Mouse (Mus musculus) intestine, postnatal 0 days (tissue): ENCODE measurements around the gene Olfr764-ps1. TPM values are rescaled to one million over a fixed set of nuclear protein-coding genes. Genes with fewer than 3 reads are reported as not detected.
"Not testable (repeated sequence)": the region's sequence is repeated elsewhere in the genome, so short reads cannot be mapped to it uniquely, and the experiment has no call there.

Experiments
- ATAC-seq: fragments of 200-750 bp; cut with Nextera tagmentation; 2 replicates; pipeline ENCODE4 v1.8.0; 2017; ENCODE audit warnings: mild to moderate bottlenecking, moderate TSS enrichment, moderate library complexity
- H3K27ac ChIP-seq: fragments of 300-500 bp; sonication (generic); 2 replicates; pipeline ENCODE4 v1.5.1; 2014; ENCODE audit warnings: mild to moderate bottlenecking, low read depth, low read length, moderate library complexity
- H3K27me3 ChIP-seq: fragments of 300-500 bp; sonication (generic); replicated peaks from 2 replicates; pipeline ENCODE4 v1.6.1; 2014; ENCODE audit warnings: low read length, mixed read lengths; ENCODE audit not compliant: control insufficient read depth, insufficient read depth
- H3K36me3 ChIP-seq: fragments of 300-500 bp; sonication (generic); 2 replicates; pipeline ENCODE4 v1.6.1; 2014; ENCODE audit warnings: mild to moderate bottlenecking, moderate library complexity; ENCODE audit not compliant: control insufficient read depth, insufficient read depth
- H3K4me1 ChIP-seq: fragments of 300-500 bp; sonication (generic); replicated peaks from 2 replicates; pipeline ENCODE4 v1.6.1; 2014; ENCODE audit warnings: antibody characterized with exemption, low read length, mixed read lengths; ENCODE audit not compliant: control insufficient read depth, insufficient read depth
- H3K4me2 ChIP-seq: fragments of 300-500 bp; sonication (generic); replicated peaks from 2 replicates; pipeline ENCODE4 v1.6.1; 2014; ENCODE audit warnings: low read depth, mild to moderate bottlenecking, moderate library complexity
- H3K4me3 ChIP-seq: fragments of 300-500 bp; sonication (generic); 2 replicates; pipeline ENCODE4 v1.5.1; 2014; ENCODE audit warnings: low read depth, low read length
- H3K9ac ChIP-seq: fragments of 300-500 bp; sonication (generic); 2 replicates; pipeline ENCODE4 v1.6.1; 2014; ENCODE audit warnings: mild to moderate bottlenecking, low read depth, low read length
- H3K9me3 ChIP-seq: fragments of 300-500 bp; sonication (generic); 2 replicates; pipeline ENCODE4 v1.6.1; 2016; ENCODE audit warnings: mixed run types; ENCODE audit not compliant: control insufficient read depth
- CTCF ChIP-seq: sonication (generic); IDR thresholded peaks from 2 replicates; pipeline ENCODE4 v1.5.1; 2016; ENCODE audit warnings: low read depth, mild to moderate bottlenecking, control low read depth, antibody characterized with exemption, moderate library complexity
- WGBS: fragments of 180-500 bp; shearing (Covaris S2); extraction: QIAGEN DNeasy Blood & Tissue Kit; methylation state at CpG from one replicate; pipeline ENCODE4 v1.1.7; 2014; 5-methylcytosine and 5-hydroxymethylcytosine counted together
- polyA plus RNA-seq: library from polyadenylated mRNA; unstranded; fragments of >200 nt; fragmentation: Nextera tagmentation; extraction: Ambion mirVana; gene quantifications from 2 replicates; pipeline ENCODE4 v1.2.1, GENCODE M21; 2015

Olfr764-ps1 gene
- polyA plus RNA-seq, 1 experiment from 2014 or later, result not detected

DNA sequence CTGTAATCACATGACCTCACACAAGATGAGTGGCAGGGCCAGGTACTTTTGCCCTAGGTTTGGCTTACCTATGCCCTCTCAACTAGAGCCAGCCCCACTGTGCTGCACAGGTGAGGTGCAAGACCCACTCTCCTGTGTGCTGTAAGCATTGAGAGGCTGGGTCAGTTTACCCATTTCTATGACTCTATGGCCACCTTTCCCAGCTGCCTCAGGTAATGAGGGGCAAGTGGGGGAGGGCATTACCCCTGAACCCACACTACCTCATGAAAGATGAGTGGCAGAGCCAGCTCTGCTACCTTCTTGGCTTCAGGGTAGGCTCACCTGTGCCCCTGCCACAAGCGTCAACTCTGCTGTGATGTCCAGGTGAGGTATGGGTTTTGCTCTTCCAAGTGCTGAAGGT, 43.9 kb downstream of the Olfr764-ps1 start:
- 97% methylated on average over 1 of the region's 1 CpGs for WGBS
- no peak overlapping the region for H3K4me3 ChIP-seq
- H3K4me2 ChIP-seq, result no peak overlapping the region
- no peaks in the 10 kb centered on the region for H3K36me3 ChIP-seq
- H3K9ac ChIP-seq, result no peak overlapping the region
- H3K27ac ChIP-seq, result no peak overlapping the region
- ATAC-seq, result no peak
- H3K9me3 ChIP-seq, result no peaks in the 10 kb centered on the region
- TF ChIP-seq CTCF, result no peak
- no peaks in the 10 kb centered on the region for H3K27me3 ChIP-seq
- H3K4me1 ChIP-seq, result no peaks in the 10 kb centered on the region

DNA sequence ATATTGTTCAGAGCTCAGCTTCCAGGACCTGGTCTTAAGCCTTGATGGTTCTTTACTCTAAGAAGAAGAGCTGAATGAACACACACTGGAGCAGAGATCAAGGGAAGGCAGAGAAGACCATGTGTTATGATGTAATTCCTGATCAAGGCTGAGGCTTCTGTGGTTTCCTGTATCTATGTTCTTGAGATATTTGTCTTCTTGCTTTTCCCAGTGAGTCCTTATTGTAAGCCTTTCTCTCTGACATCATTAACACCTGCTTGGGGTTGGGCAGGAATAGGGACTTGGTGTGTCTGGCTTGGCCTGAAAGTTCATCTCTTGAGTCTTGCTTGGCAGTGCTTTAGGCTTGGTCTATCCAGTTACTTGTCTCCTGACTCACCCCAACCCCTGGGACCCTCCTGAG, 48.7 kb downstream of the Olfr764-ps1 start:
- Histone ChIP-seq H3K9me3 (no peaks in the 10 kb centered on the region), H3K4me1 (no peaks in the 10 kb centered on the region), H3K36me3 (no peaks in the 10 kb centered on the region), H3K27ac (no peak overlapping the region), H3K9ac (no peak overlapping the region), H3K4me3 (no peak overlapping the region), H3K27me3 (no peaks in the 10 kb centered on the region), H3K4me2 (no peak overlapping the region)
- no peak for TF ChIP-seq CTCF
- no peak for ATAC-seq

DNA sequence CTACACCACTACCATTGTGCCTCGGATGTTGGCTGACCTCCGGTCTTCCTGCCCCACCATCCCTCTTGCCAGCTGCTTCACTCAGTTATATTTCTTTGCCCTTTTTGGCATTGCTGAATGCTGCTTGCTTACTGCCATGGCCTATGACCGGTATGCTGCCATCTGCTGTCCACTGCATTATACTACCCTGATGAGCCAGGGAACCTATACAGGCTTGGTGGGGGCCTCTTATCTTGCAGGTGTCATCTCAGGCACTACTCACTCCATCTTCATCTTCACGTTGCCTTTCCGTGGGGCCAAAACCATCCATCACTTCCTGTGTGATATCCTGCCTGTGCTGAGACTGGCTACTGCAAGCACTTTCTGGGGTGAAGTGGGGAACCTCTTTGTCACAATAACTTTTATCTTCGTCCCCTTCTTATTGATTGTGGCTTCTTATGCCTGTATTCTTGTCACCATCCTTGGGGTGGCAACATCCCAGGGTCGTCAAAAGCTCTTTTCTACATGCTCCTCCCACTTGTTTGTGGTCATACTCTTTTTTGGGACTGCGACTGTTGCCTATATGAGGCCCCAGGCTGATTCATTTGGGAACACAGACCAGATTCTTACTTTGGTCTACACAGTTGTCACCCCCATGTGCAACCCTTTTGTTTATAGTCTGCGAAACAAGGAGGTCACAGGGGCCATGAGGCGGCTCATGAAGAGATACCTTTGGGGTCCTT, 49.4 kb downstream of the Olfr764-ps1 start:
- ATAC-seq, result not testable (repeated sequence)

DNA sequence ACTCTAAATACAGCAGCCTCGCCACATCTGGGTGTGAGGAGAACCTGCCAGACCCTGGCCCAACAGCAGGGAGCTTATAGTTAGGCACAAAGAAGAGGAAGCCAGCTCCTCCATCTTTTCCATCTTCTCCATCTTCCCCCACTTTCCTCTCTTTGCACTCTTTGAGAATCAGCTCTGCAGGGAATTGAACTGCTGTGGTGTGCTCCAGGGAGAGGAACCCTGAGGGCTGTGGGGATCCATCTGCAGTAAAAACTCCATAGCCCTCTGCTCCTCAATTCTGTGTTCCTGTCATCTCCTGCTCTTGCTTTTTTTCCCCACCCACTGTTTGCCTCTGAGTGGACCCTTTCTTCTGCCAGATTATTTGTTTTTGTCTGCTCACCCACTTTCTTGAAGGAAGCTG, 50.6 kb downstream of the Olfr764-ps1 start, which contains the start of gene Olfr9:
Olfr9 (plus strand) TSS at position 301 of the 400 bp plus-strand sequence.
- WGBS, result 75% methylated on average over 1 of the region's 1 CpGs

More for the DNA sequence above, 49.4 kb downstream of the Olfr764-ps1 start:
- WGBS, result 65% methylated on average over 7 of the region's 10 CpGs
- not testable (repeated sequence) for H3K9ac ChIP-seq, H3K9me3 ChIP-seq, H3K27ac ChIP-seq, H3K27me3 ChIP-seq, H3K36me3 ChIP-seq, H3K4me3 ChIP-seq, H3K4me1 ChIP-seq, H3K4me2 ChIP-seq

More for the DNA sequence above, 50.6 kb downstream of the Olfr764-ps1 start, which contains the start of gene Olfr9:
- H3K27me3 ChIP-seq, H3K27ac ChIP-seq, H3K9ac ChIP-seq, H3K9me3 ChIP-seq, H3K4me1 ChIP-seq, H3K36me3 ChIP-seq, ATAC-seq, H3K4me3 ChIP-seq, H3K4me2 ChIP-seq: not testable (repeated sequence)

Other genes starting within 250 kb of the Olfr764-ps1 start
- gene Mmp19, start 249.0 kb downstream of the Olfr764-ps1 start, polyA plus RNA-seq, result 0.97 and 1.4 TPM in 2 replicates
- gene Dnajc14, start 235.8 kb downstream of the Olfr764-ps1 start, polyA plus RNA-seq, result 28.2 and 31.8 TPM in 2 replicates
- 5.1 and 5.7 TPM in 2 replicates for gene Tmem198b, start 235.5 kb downstream of the Olfr764-ps1 start, polyA plus RNA-seq
- gene Sarnp, start 222.6 kb downstream of the Olfr764-ps1 start, polyA plus RNA-seq, result 90.3 and 92.1 TPM in 2 replicates
- gene Ormdl2, start 218.3 kb downstream of the Olfr764-ps1 start, polyA plus RNA-seq, result 70.2 and 70.4 TPM in 2 replicates
- 0.99 and 1.6 TPM in 2 replicates for gene Gdf11, start 148.2 kb downstream of the Olfr764-ps1 start, polyA plus RNA-seq
- 939 and 945 TPM in 2 replicates for gene Cd63, start 138.9 kb downstream of the Olfr764-ps1 start, polyA plus RNA-seq
- 12.4 and 13.0 TPM in 2 replicates for gene Rdh5, start 117.0 kb downstream of the Olfr764-ps1 start, polyA plus RNA-seq
- 248 and 257 TPM in 2 replicates for gene Bloc1s1, start 115.9 kb downstream of the Olfr764-ps1 start, polyA plus RNA-seq
- gene Itga7, start 106.1 kb downstream of the Olfr764-ps1 start, polyA plus RNA-seq, result 3.1 and 3.6 TPM in 2 replicates
- gene Mettl7b, start 78.9 kb downstream of the Olfr764-ps1 start, polyA plus RNA-seq, result 232 and 250 TPM in 2 replicates
- not detected in 2 replicates for gene Olfr9, start 50.5 kb downstream of the Olfr764-ps1 start, polyA plus RNA-seq
- gene Olfr763, start 29.1 kb downstream of the Olfr764-ps1 start, polyA plus RNA-seq, result not detected in 2 replicates
- not detected in 2 replicates for gene Olfr765, start 10.1 kb upstream of the Olfr764-ps1 start, polyA plus RNA-seq
- gene Olfr766-ps1, start 29.1 kb upstream of the Olfr764-ps1 start, polyA plus RNA-seq, result not detected in 2 replicates
- gene Olfr767, start 43.0 kb upstream of the Olfr764-ps1 start, polyA plus RNA-seq, result not detected in 2 replicates
- not detected in 2 replicates for gene Olfr768, start 59.5 kb upstream of the Olfr764-ps1 start, polyA plus RNA-seq
- not detected in 2 replicates for gene Olfr769, start 78.0 kb upstream of the Olfr764-ps1 start, polyA plus RNA-seq
- not detected in 2 replicates for gene Olfr770, start 99.1 kb upstream of the Olfr764-ps1 start, polyA plus RNA-seq
- gene Olfr771, start 124.9 kb upstream of the Olfr764-ps1 start, polyA plus RNA-seq, result not detected in 2 replicates
- not detected in 2 replicates for gene Olfr772, start 138.0 kb upstream of the Olfr764-ps1 start, polyA plus RNA-seq
- gene Olfr773, start 147.5 kb upstream of the Olfr764-ps1 start, polyA plus RNA-seq, result not detected in 2 replicates
- not detected in 2 replicates for gene Olfr774, start 196.3 kb upstream of the Olfr764-ps1 start, polyA plus RNA-seq
- gene Olfr775, start 208.5 kb upstream of the Olfr764-ps1 start, polyA plus RNA-seq, result not detected in 2 replicates
- not detected in 2 replicates for gene Olfr776, start 219.2 kb upstream of the Olfr764-ps1 start, polyA plus RNA-seq
- not detected in 2 replicates for gene Olfr777, start 231.6 kb upstream of the Olfr764-ps1 start, polyA plus RNA-seq